Mouse (Mus musculus) G1E (cell line): ENCODE measurements around the gene Slx1b.

Source experiments
- CTCF ChIP-seq: IDR thresholded peaks from 2 replicates; pipeline ENCODE4 v1.5.1; 2012; ENCODE audit warnings: low read depth, low read length, inconsistent platforms, mixed read lengths
- GATA1 ChIP-seq: IDR thresholded peaks from 2 replicates; pipeline ENCODE4 v1.6.1; 2012; ENCODE audit warnings: borderline replicate concordance, low read length, inconsistent platforms, mixed read lengths
- GATA2 ChIP-seq: IDR thresholded peaks from 2 replicates; pipeline ENCODE4 v1.6.1; 2012; ENCODE audit warnings: low read depth, low read length, inconsistent platforms, borderline replicate concordance
- POLR2AphosphoS5 ChIP-seq: IDR thresholded peaks from 2 replicates; pipeline ENCODE4 v1.6.1; 2012; ENCODE audit warnings: low read depth, low read length, inconsistent platforms; ENCODE audit not compliant: insufficient replicate concordance
- TAL1 ChIP-seq: conservative IDR thresholded peaks from 2 replicates; pipeline ENCODE4 v1.6.1; 2012; ENCODE audit warnings: low read depth, low read length, inconsistent platforms, mixed read lengths

DNA sequence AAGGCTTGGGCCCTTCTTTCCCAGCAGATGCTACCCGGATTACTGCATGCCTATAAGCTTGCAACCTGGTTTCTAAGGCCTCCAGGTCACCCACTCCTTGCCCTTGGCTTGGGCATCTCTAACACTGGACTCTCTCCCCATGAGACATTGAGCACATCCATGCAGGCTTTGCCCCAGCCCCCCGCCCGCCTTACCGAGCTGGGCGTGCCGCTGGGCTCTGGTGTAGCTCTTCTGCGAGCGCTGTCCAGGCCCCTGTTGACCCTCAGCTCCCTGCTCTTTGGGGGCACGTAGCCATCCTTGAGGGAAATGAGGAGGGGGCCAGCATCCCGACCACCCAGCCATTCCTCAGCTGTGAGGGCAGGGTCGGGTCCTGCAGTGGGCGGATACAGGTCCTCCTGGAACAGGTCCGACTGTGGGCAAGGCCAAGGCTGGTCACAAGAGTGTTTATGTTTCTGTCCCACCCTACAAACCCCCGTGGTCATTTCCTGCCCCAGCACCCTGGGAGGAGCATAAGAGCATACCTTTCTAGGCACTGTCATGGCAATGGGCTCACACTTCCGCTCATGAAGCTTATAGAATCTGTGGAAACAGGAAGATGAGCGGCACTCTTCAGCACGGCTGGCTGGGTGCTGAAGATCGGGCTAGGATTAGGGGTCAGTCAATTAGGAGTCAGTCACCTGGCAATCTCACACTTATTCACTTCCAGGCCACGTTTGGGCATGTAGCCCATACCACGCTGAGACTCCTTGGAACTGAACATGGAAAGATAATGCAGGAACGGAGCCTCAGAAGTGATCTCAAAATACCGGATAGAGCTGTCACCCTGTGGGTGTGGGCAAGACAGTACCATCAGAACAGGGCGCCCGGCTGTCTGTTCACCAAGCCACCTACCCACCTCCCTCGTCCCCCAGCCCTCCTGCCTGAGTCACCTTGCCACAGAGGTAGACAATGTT is 4.8 kb upstream of the Slx1b start:
- TF ChIP-seq CTCF (no peak), POLR2AphosphoS5 (no peak), TAL1 (no peak), GATA1 (no peak), GATA2 (no peak)
